In the genomic region with DNA sequence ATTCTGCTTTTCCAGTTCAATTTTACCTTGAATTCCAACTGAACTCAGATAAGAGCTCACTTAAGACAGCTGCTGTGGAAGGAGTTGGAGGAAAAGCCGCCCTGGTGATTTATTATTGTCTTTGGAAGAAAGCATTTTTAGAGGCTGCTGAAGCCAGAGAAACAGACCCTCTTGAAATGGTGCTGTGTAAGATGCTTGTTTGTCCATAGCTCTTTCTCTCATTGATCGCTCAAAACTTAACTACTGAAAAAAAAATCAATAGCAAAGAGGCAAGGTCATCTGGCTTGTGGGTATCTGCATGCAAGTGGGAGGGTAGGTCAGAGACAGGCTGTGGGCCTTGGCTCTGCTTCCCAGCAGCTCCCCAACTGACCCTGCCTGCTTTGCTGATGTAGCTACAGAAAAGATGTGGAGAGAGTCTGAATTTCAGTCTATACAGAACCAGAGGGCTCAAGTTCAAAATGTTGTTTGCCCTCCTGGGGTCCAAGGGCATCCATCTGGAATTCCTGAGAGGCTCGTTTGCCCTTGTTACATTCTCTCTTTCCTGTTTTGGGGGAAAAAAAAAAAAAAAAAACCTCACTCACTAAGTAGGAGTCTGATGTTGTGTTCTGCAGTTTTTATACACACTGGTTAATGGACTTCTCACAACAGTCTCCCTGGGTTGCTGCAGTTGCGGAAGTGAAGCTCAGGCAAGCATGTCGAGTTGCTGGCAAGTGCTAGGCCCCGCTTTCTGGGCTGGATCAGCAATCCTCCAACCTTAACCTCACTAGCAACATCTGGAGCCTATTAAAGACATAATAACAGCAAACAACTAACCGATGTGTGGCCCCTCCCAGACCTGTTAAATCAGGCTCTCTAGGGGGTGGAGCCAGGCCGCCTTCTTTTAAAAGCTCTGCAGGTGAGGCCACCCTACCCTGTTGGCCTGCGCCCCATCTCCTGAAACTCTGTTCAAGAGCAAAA, we compare ENCODE assay signal across 10 mouse cellular contexts.
DNase-seq lines count a peak whose midpoint lies in the region; ATAC-seq lines count a peak whose summit lies in the region.
"Had no signal": no experiment of that assay in that cellular context is flagged by ENCODE, and none has a peak within 500 bp of the region (broad histone marks: within the 10 kb centered on the region; RNA-seq: fewer than 3 reads in every experiment).

No protein-coding gene starts in this region.

- no peak overlapping the region for H3K4me3 ChIP-seq in liver, embryonic 12.5 days

- peak; percentile 35 for DNase-seq in gastrocnemius, postnatal 14 days
- DNase-seq in gastrocnemius, postnatal 4 days (ENCODE audit: low spot score in 2 of 2), result no peak
- DNase-seq in R1 (ENCODE audit: low read depth, low spot score), result peak; percentile 62
- peak; percentile 75 for DNase-seq in kidney, adult 11 months
- no peak for DNase-seq in testis, postnatal 14 days (ENCODE audit: low spot score)
- no peak for DNase-seq in spleen, adult 12 weeks (ENCODE audit: low spot score)
- DNase-seq: adrenal gland, postnatal 25 days; midbrain, embryonic 14.5 days had no signal

- intact Hi-C loops in gastrocnemius, postnatal 14 days (cut with DNase I; ENCODE audit: low total_unique reads), result no loop called here

- no peaks in the 10 kb centered on the region for H3K27me3 ChIP-seq in liver, embryonic 12.5 days (replicated peaks)

- no peak overlapping the region for H3K9ac ChIP-seq in liver, embryonic 12.5 days

- no peaks in the 10 kb centered on the region for H3K36me3 ChIP-seq in liver, embryonic 12.5 days

- no peak overlapping the region for H3K4me2 ChIP-seq in liver, embryonic 12.5 days

- WGBS in liver, embryonic 12.5 days (ENCODE audit: insufficient replicate concordance), result 57% methylated on average over 9 of the region's 9 CpGs

- no peak for ATAC-seq in liver, embryonic 12.5 days
- ATAC-seq in activated CD4-positive, CD25-positive, alpha-beta regulatory T cell, adult 4 months, result no peak

- no peaks in the 10 kb centered on the region for H3K9me3 ChIP-seq in liver, embryonic 12.5 days (replicated peaks)

- H3K4me1 ChIP-seq in liver, embryonic 12.5 days, result peaks cover 22% of the 10 kb centered on the region

- H3K27ac ChIP-seq in liver, embryonic 12.5 days, result peak overlapping the region; percentile 54

Comparison
In these comparisons a context has a peak if more than half of its experiments do, and no peak if none do; other contexts are left out.
1. DNase-seq: peak in gastrocnemius, postnatal 14 days (single experiment), R1 (single experiment) and kidney, adult 11 months (single experiment); none in gastrocnemius, postnatal 4 days (0 of 2), testis, postnatal 14 days (single experiment) and spleen, adult 12 weeks (single experiment).